Mouse (Mus musculus): ENCODE measurements around the gene Ctns. TPM values are rescaled to one million over a fixed set of nuclear protein-coding genes. Genes with fewer than 3 reads are reported as not detected.

Ctns gene
- polyA plus RNA-seq, 1 experiment from 2014 or later: 23.4 TPM

- no peaks in the 10 kb centered on the region for H3K9me3 ChIP-seq
- H3K27me3 ChIP-seq: no peaks in the 10 kb centered on the region
- WGBS: 36% methylated on average over 5 of the region's 5 CpGs
- H3K4me3 ChIP-seq (replicated peaks): no peak overlapping the region
- ATAC-seq (ENCODE audit: insufficient number of reproducible peaks, insufficient read depth, low FRiP score, low TSS enrichment, low read depth): no peak
- H3K36me3 ChIP-seq: no peaks in the 10 kb centered on the region
- H3K4me2 ChIP-seq: no peak overlapping the region
- no peak overlapping the region for H3K9ac ChIP-seq (replicated peaks)
- H3K4me1 ChIP-seq (replicated peaks): no peaks in the 10 kb centered on the region
- H3K27ac ChIP-seq: no peak overlapping the region
These were observed 24.0 kb upstream of the Ctns start for GRCm38 (mm10) chr11:73222846-73223245.

- Histone ChIP-seq H3K9ac (replicated peaks) (no peak overlapping the region), H3K27me3 (no peaks in the 10 kb centered on the region), H3K4me3 (replicated peaks) (no peak overlapping the region), H3K4me1 (replicated peaks) (no peaks in the 10 kb centered on the region), H3K4me2 (no peak overlapping the region), H3K36me3 (no peaks in the 10 kb centered on the region), H3K9me3 (no peaks in the 10 kb centered on the region), H3K27ac (no peak overlapping the region)
- 84% methylated on average over 1 of the region's 1 CpGs for WGBS
- no peak for ATAC-seq (ENCODE audit: insufficient number of reproducible peaks, insufficient read depth, low FRiP score, low TSS enrichment, low read depth)
These were observed 21.8 kb upstream of the Ctns start for GRCm38 (mm10) chr11:73220651-73221050.

- 54% methylated on average over 2 of the region's 2 CpGs for WGBS
- Histone ChIP-seq H3K27me3 (no peaks in the 10 kb centered on the region), H3K4me1 (replicated peaks) (no peaks in the 10 kb centered on the region), H3K9ac (replicated peaks) (no peak overlapping the region), H3K36me3 (no peaks in the 10 kb centered on the region), H3K4me2 (no peak overlapping the region), H3K27ac (no peak overlapping the region), H3K4me3 (replicated peaks) (no peak overlapping the region), H3K9me3 (no peaks in the 10 kb centered on the region)
- no peak for ATAC-seq (ENCODE audit: insufficient number of reproducible peaks, insufficient read depth, low FRiP score, low TSS enrichment, low read depth)
These were observed 20.8 kb upstream of the Ctns start for GRCm38 (mm10) chr11:73219671-73220070.

- Histone ChIP-seq H3K4me3 (replicated peaks) (no peak overlapping the region), H3K4me2 (no peak overlapping the region), H3K27ac (no peak overlapping the region), H3K4me1 (replicated peaks) (no peaks in the 10 kb centered on the region), H3K9me3 (no peaks in the 10 kb centered on the region), H3K27me3 (no peaks in the 10 kb centered on the region), H3K9ac (replicated peaks) (no peak overlapping the region), H3K36me3 (no peaks in the 10 kb centered on the region)
- WGBS: 79% methylated on average over 3 of the region's 3 CpGs
- ATAC-seq (ENCODE audit: insufficient number of reproducible peaks, insufficient read depth, low FRiP score, low TSS enrichment, low read depth): no peak
These were observed 15.1 kb upstream of the Ctns start for GRCm38 (mm10) chr11:73213956-73214355.

GRCm38 (mm10) chr11:73207621-73208020 is 8.8 kb upstream of the Ctns start:
- no peak for ATAC-seq (ENCODE audit: insufficient number of reproducible peaks, insufficient read depth, low FRiP score, low TSS enrichment, low read depth)
- Histone ChIP-seq H3K27ac (no peak overlapping the region), H3K4me2 (no peak overlapping the region), H3K9me3 (no peaks in the 10 kb centered on the region), H3K27me3 (no peaks in the 10 kb centered on the region), H3K36me3 (no peaks in the 10 kb centered on the region), H3K9ac (replicated peaks) (no peak overlapping the region), H3K4me1 (replicated peaks) (no peaks in the 10 kb centered on the region), H3K4me3 (replicated peaks) (no peak overlapping the region)
- 78% methylated on average over 2 of the region's 2 CpGs for WGBS

GRCm38 (mm10) chr11:73205194-73205593 is 6.4 kb upstream of the Ctns start:
- H3K9me3 ChIP-seq: no peaks in the 10 kb centered on the region
- no peak overlapping the region for H3K9ac ChIP-seq (replicated peaks)
- no peak overlapping the region for H3K4me2 ChIP-seq
- H3K4me3 ChIP-seq (replicated peaks): no peak overlapping the region
- ATAC-seq (ENCODE audit: insufficient number of reproducible peaks, insufficient read depth, low FRiP score, low TSS enrichment, low read depth): no peak
- H3K27me3 ChIP-seq: peaks cover under 1% of the 10 kb centered on the region; the same call in 1 of the 2 replicates
- H3K36me3 ChIP-seq: no peaks in the 10 kb centered on the region
- 69% methylated on average over 7 of the region's 7 CpGs for WGBS
- H3K27ac ChIP-seq: no peak overlapping the region
- no peaks in the 10 kb centered on the region for H3K4me1 ChIP-seq (replicated peaks)

GRCm38 (mm10) chr11:73203895-73204294 is 5.1 kb upstream of the Ctns start:
- Histone ChIP-seq H3K4me1 (replicated peaks) (peaks cover 5% of the 10 kb centered on the region; the same call in 1 of the 2 replicates), H3K36me3 (no peaks in the 10 kb centered on the region), H3K27me3 (peaks cover 7% of the 10 kb centered on the region; the same call in 1 of the 2 replicates), H3K4me2 (no peak overlapping the region), H3K9ac (replicated peaks) (no peak overlapping the region), H3K9me3 (no peaks in the 10 kb centered on the region), H3K27ac (no peak overlapping the region), H3K4me3 (replicated peaks) (no peak overlapping the region)
- ATAC-seq (ENCODE audit: insufficient number of reproducible peaks, insufficient read depth, low FRiP score, low TSS enrichment, low read depth): no peak
- WGBS: 88% methylated on average over 8 of the region's 8 CpGs

GRCm38 (mm10) chr11:73201597-73201996 is 2.8 kb upstream of the Ctns start:
- H3K4me2 ChIP-seq: no peak overlapping the region
- WGBS: 42% methylated on average over 4 of the region's 4 CpGs

GRCm38 (mm10) chr11:73201021-73201420 is 2.2 kb upstream of the Ctns start:
- 75% methylated on average over 2 of the region's 2 CpGs for WGBS
- ATAC-seq (ENCODE audit: insufficient number of reproducible peaks, insufficient read depth, low FRiP score, low TSS enrichment, low read depth): no peak

More at GRCm38 (mm10) chr11:73201597-73201996, 2.8 kb upstream of the Ctns start:
- no peak for ATAC-seq (ENCODE audit: insufficient number of reproducible peaks, insufficient read depth, low FRiP score, low TSS enrichment, low read depth)
- Histone ChIP-seq H3K27ac (no peak overlapping the region), H3K27me3 (peaks cover 7% of the 10 kb centered on the region; the same call in 1 of the 2 replicates), H3K36me3 (no peaks in the 10 kb centered on the region), H3K9ac (replicated peaks) (no peak overlapping the region), H3K9me3 (no peaks in the 10 kb centered on the region), H3K4me1 (replicated peaks) (peaks cover 15% of the 10 kb centered on the region), H3K4me3 (replicated peaks) (no peak overlapping the region)

GRCm38 (mm10) chr11:73199879-73200278 is 1.0 kb upstream of the Ctns start:
- Histone ChIP-seq H3K27me3 (peaks cover 7% of the 10 kb centered on the region; the same call in 1 of the 2 replicates), H3K4me3 (replicated peaks) (peak overlapping the region; percentile 67), H3K9me3 (no peaks in the 10 kb centered on the region), H3K36me3 (0 out of 2 replicates have a peak, but pooled peaks cover 3% of the 10 kb centered on the region), H3K27ac (no peak overlapping the region), H3K9ac (replicated peaks) (peak overlapping the region; percentile 56), H3K4me2 (peak overlapping the region; percentile 84), H3K4me1 (replicated peaks) (peaks cover 15% of the 10 kb centered on the region)
- no peak for ATAC-seq (ENCODE audit: insufficient number of reproducible peaks, insufficient read depth, low FRiP score, low TSS enrichment, low read depth)
- 4% methylated on average over 12 of the region's 12 CpGs for WGBS

More at GRCm38 (mm10) chr11:73201021-73201420, 2.2 kb upstream of the Ctns start:
- H3K36me3 ChIP-seq: no peaks in the 10 kb centered on the region
- peaks cover 7% of the 10 kb centered on the region; the same call in 1 of the 2 replicates for H3K27me3 ChIP-seq
- no peak overlapping the region for H3K4me2 ChIP-seq
- no peak overlapping the region for H3K27ac ChIP-seq
- no peak overlapping the region for H3K9ac ChIP-seq (replicated peaks)
- no peaks in the 10 kb centered on the region for H3K9me3 ChIP-seq
- H3K4me1 ChIP-seq (replicated peaks): peaks cover 15% of the 10 kb centered on the region
- no peak overlapping the region for H3K4me3 ChIP-seq (replicated peaks)

GRCm38 (mm10) chr11:73199230-73199712 is 429 bp upstream of the Ctns start, which contains the start of gene Shpk:
Gene Shpk, plus strand, starts transcription at chr11:73199460.
- Histone ChIP-seq H3K9ac (replicated peaks) (peak within 1 kb of the TSS; percentile 73), H3K4me1 (replicated peaks) (peaks cover 15% of the 10 kb centered on the region), H3K4me2 (peak within 1 kb of the TSS; percentile 84), H3K4me3 (replicated peaks) (peak within 1 kb of the TSS; percentile 67), H3K27me3 (peaks cover 7% of the 10 kb centered on the region; the same call in 1 of the 2 replicates), H3K36me3 (0 out of 2 replicates have a peak, but pooled peaks cover 3% of the 10 kb centered on the region), H3K27ac (no peak within 1 kb of the TSS), H3K9me3 (no peaks in the 10 kb centered on the region)
- peak; percentile 97 for ATAC-seq (ENCODE audit: insufficient number of reproducible peaks, insufficient read depth, low FRiP score, low TSS enrichment, low read depth)
- WGBS: under 1% methylated on average over 32 of the region's 32 CpGs

- peaks cover 7% of the 10 kb centered on the region; the same call in 1 of the 2 replicates for H3K27me3 ChIP-seq
- no peak overlapping the region for H3K27ac ChIP-seq
- H3K36me3 ChIP-seq: 0 out of 2 replicates have a peak, but pooled peaks cover 3% of the 10 kb centered on the region
- peak overlapping the region; percentile 67 for H3K4me3 ChIP-seq (replicated peaks)
- peaks cover 15% of the 10 kb centered on the region for H3K4me1 ChIP-seq (replicated peaks)
- no peak for ATAC-seq (ENCODE audit: insufficient number of reproducible peaks, insufficient read depth, low FRiP score, low TSS enrichment, low read depth)
- H3K9me3 ChIP-seq: no peaks in the 10 kb centered on the region
- 3% methylated on average over 1 of the region's 1 CpGs for WGBS
- H3K9ac ChIP-seq (replicated peaks): peak overlapping the region; percentile 73
- peak overlapping the region; percentile 84 for H3K4me2 ChIP-seq
These were observed 652 bp downstream of the Ctns start for GRCm38 (mm10) chr11:73198190-73198589.

Measured in limb, embryonic 12.5 days (tissue).